Mouse (Mus musculus) lung, postnatal 0 days (tissue): Measurements from ENCODE around the gene Camta1.

Experiments
- CTCF ChIP-seq: IDR thresholded peaks from 2 replicates; pipeline ENCODE4 v1.5.1; 2016; ENCODE audit warnings: antibody characterized with exemption, mild to moderate bottlenecking
- EP300 ChIP-seq: IDR thresholded peaks from 2 replicates; pipeline ENCODE4 v1.6.1; 2016; ENCODE audit warnings: antibody characterized with exemption, mild to moderate bottlenecking, control low read depth

DNA sequence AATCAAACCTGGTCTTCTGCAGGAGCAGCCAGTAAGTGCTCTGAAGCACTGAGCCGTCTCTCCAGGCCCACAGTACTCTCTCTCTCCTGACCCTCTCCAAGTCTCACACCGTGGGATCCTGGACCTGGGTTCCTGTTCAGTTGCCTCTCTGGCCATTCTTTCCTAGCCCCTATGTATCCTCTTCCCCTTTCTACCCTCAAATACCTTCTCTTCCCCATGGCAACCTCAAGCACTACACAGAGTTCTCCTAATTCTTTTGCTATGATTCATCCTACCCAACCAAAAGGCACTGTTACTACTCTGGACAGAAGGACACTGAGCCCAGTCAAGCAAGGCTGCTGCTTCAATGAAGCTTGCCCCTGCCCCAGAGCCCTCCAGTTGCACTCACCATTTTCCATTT, 19.1 kb downstream of the Camta1 start:
- no peak for TF ChIP-seq CTCF
- no peak for TF ChIP-seq EP300
